Mouse (Mus musculus): Measurements from ENCODE around the gene Celf5.

- TF ChIP-seq ELF1 (IDR thresholded peaks at IDR 0.05; ENCODE audit: low read depth, low read length) (0 out of 2 replicates have a peak, but pooled peaks have one; percentile 25), JUND (IDR thresholded peaks at IDR 0.05; ENCODE audit: low read depth, low read length) (no peak), POLR2A (IDR thresholded peaks at IDR 0.05; ENCODE audit: control insufficient read depth in 1 of 2, insufficient read depth in 1 of 2, low read depth in 1 of 2, low read length in 2 of 2, poor library complexity in 1 of 2) (peak; percentile 24 to 42; a peak in 1 of 4 replicates), MAX (IDR thresholded peaks at IDR 0.05; ENCODE audit: low read length) (0 out of 2 replicates have a peak, but pooled peaks have one; percentile 26), CTCF (IDR thresholded peaks at IDR 0.05 in 2 of 3, conservative IDR thresholded peaks at IDR 0.05 in 1 of 3; ENCODE audit: control insufficient read depth in 1 of 3, insufficient read depth in 1 of 3, low read depth in 2 of 3, low read length in 3 of 3, poor library complexity in 1 of 3, severe bottlenecking in 1 of 3) (no peak), POLR2AphosphoS5 (IDR thresholded peaks at IDR 0.05; ENCODE audit: borderline replicate concordance, low read depth, low read length) (no peak), EP300 (IDR thresholded peaks at IDR 0.05; ENCODE audit: low read depth in 1 of 2, low read length in 2 of 2) (no peak), ZKSCAN1 (IDR thresholded peaks at IDR 0.05; ENCODE audit: low read depth, low read length) (no peak), GABPA (IDR thresholded peaks at IDR 0.05; ENCODE audit: low read depth, low read length) (no peak), MAFK (IDR thresholded peaks at IDR 0.05; ENCODE audit: borderline replicate concordance, low read depth, low read length) (no peak), CHD2 (IDR thresholded peaks at IDR 0.05; ENCODE audit: low read length) (peak; percentile 95)
Measured at GRCm38 (mm10) chr10:81432868-81433262, 49.6 kb downstream of the Celf5 start.
